Mouse (Mus musculus) CD4-positive, CD25-positive, alpha-beta regulatory T cell, adult 2 months (primary cell): ENCODE results near the gene Rnf216.
A peak's percentile ranks its signal among the peaks of the same experiment; 100 is the strongest.

Source experiments
- DNase-seq: peaks from one replicate; pipeline ENCODE4 v3.0.0-alpha.2; 2012; ENCODE audit warnings: low read depth, low spot score

Gene Rnf216

GRCm38 (mm10) chr5:142960775-142961271, 152.0 kb downstream of the Rnf216 start:
- DNase-seq: peak; percentile 30

DNA sequence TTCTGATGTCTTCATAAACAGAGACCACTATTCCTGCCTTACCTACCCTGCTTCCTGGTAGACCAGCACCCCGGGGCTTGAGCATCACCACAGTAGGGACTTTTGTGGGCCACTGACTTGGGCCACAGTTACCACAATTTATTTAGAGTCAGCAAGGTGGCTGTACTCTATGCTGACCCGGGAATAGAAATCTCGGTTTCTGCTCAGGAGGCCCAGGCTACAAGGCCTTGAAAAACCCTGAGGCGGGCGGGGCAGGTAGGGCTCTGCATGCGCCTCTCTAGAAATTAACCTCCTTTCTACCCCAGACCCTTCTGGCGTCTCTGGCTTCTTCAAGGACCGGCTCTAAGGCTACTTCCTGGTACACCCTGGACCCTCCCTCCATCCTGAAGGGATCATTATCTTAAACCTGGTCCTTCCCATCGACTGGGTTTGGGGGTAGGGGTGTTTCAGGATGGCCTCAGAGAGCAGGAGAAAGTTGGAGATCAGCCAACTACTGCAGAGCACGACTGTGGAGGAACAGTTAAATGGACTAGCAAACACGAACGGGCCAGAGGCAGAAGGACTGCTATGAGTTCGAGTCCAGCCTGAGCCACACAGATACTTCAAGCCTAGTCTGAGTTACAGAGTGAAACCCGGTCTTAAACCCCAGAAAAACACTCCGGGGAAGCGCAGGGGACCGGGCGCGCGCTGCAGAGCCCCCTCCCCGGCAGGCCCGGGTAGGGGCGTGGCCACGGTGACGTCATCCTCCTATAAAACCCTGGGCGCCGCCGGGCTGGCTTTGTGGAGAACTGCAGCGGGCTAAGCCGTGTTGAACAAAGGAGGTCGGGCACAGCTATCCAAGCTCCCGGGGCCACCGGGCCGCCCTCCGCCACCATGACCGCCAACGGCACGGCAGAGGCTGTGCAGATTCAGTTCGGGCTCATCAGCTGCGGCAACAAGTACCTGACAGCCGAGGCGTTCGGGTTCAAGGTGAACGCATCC, 152.9 kb downstream of the Rnf216 start, which contains the start of gene Fscn1:
TSS of gene Fscn1 (plus strand) at position 768 of the 981 bp plus-strand sequence.
- DNase-seq: peak; percentile 73

DNA sequence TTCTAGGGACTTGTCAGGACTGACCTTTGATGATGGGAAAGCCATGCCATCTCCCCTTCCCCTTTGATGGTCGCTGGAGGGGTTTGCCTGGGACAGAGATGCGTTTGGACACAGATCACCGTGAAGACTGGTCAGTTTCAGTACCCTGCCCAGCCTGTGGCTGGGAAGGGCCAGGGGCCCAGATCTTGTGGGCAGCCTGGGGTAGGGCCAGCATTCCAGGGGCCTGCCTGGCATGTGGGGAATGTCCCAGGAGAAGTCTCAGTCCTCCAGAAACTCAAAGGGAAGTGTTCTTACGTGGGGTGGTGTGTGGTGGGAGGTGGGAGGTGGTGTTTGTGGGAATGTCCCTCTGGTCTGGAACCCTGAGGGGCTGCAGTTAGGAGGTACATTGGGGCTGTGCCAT, 153.6 kb downstream of the Rnf216 start:
- no peak for DNase-seq

DNA sequence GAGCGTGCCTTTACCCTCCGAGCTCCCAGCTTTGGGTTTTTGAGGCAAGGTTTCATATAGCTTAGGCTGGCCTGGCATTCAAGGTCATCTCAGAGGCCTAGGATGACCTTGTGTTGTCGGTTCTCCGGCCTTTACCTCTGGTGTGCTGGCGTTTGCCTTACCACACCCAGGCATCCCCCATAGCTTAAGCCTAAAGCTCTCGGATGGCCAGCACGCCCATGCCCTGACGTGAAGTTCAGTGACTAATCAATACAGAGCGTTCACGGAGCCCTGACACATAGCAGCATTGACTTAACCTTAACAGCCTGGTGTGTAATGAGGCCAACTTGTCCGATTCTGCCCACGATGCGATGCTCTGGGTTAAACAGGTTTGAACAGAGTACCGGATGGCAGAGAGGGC, 154.3 kb downstream of the Rnf216 start:
- no peak for DNase-seq

GRCm38 (mm10) chr5:142956956-142957703, 155.7 kb downstream of the Rnf216 start:
- DNase-seq: no peak

DNA sequence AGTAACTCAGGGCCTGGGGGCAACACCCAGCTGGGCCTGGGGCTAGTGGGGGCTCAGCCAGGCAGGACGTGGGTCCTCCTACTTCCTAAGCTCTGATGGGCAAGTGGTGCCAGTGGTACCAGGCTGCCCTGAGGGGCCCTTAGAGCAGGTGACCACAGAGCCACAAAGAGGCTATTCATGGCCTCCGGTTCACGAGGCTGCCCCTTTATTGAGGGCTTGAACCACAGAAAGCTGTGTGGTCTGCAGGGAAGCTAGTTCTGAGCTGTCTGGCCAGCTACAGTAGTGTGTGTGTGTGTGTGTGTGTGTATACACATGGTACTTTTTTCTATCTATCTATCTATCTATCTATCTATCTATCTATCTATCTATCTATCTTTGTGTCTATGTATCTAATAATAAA, 159.2 kb downstream of the Rnf216 start:
- DNase-seq: no peak

- DNase-seq: no peak
Observed at GRCm38 (mm10) chr5:142950405-142950804, 162.4 kb downstream of the Rnf216 start.

- no peak for DNase-seq
Observed at GRCm38 (mm10) chr5:142949580-142949979, 163.2 kb downstream of the Rnf216 start.

DNA sequence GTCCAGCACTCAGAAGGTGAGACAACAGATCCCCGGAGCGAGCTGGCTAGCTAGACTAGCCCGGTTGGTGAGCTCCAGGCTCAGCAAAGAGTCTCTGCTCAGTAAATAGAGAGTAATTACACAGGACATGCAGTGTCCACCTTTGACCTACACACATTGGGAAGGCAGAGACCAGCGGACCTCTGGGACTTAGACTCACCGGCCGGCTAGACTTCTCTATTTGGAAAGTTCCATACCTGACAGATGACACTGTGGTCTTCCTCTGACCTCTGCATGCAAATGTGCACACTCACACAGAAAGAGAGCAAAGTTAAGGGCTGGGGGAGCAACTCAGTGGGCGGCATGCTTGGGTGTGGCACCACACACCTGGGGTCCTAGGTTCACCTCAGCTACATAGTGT, 165.3 kb downstream of the Rnf216 start:
- DNase-seq: no peak

GRCm38 (mm10) chr5:142944979-142945682, 167.7 kb downstream of the Rnf216 start:
- no peak for DNase-seq
